Mouse (Mus musculus) C2C12 (cell line): Measurements from ENCODE around the gene Plxnd1. TPM values are rescaled to one million over a fixed set of nuclear protein-coding genes. Genes with fewer than 3 reads are reported as not detected.
A peak's percentile ranks its signal among the peaks of the same experiment; 100 is the strongest.

Experiments used
- H3K27me3 ChIP-seq: one replicate; pipeline ENCODE4 v1.6.1; 2011; ENCODE audit not compliant: control insufficient read depth, insufficient read depth, insufficient read length
- H3K36me3 ChIP-seq: one replicate; pipeline ENCODE4 v1.6.1; 2011; ENCODE audit not compliant: control insufficient read depth, insufficient read depth
- H3K4me3 ChIP-seq: one replicate; pipeline ENCODE4 v1.5.1; 2011; ENCODE audit warnings: mild to moderate bottlenecking, control low read depth; ENCODE audit not compliant: poor library complexity, insufficient read depth, severe bottlenecking
- H3K79me2 ChIP-seq: one replicate; pipeline ENCODE4 v1.6.1; 2011; ENCODE audit not compliant: control insufficient read depth, insufficient read depth
- H3K79me3 ChIP-seq: one replicate; pipeline ENCODE4 v1.6.1; 2011; ENCODE audit warnings: low read depth, control low read depth
- H3ac ChIP-seq: one replicate; pipeline ENCODE3; 2011; ENCODE audit warnings: low read depth; ENCODE audit not compliant: control insufficient read depth, insufficient read length
- CEBPB ChIP-seq: IDR thresholded peaks from one replicate; pipeline ENCODE4 v1.6.1; 2011; ENCODE audit warnings: low read depth, mild to moderate bottlenecking, control low read depth, moderate library complexity
- CTCF ChIP-seq: IDR thresholded peaks from one replicate; pipeline ENCODE4 v1.5.1; 2011; ENCODE audit not compliant: control insufficient read depth, insufficient read depth, insufficient read length
- FOSL1 ChIP-seq: IDR thresholded peaks from one replicate; pipeline ENCODE4 v1.8.0; 2011; ENCODE audit warnings: mild to moderate bottlenecking, low read length; ENCODE audit not compliant: poor library complexity, insufficient read depth, severe bottlenecking
- MAX ChIP-seq: IDR thresholded peaks from one replicate; pipeline ENCODE4 v1.6.1; 2011; ENCODE audit warnings: mild to moderate bottlenecking, control low read depth
- MYOD1 ChIP-seq: IDR thresholded peaks from one replicate; pipeline ENCODE4 v1.6.1; 2011; ENCODE audit warnings: low read depth; ENCODE audit not compliant: control insufficient read depth, insufficient read length
- MYOG ChIP-seq: IDR thresholded peaks from one replicate; pipeline ENCODE4 v1.6.1; 2011; ENCODE audit not compliant: control insufficient read depth, insufficient read length; ENCODE audit errors: extremely low read depth
- USF1 ChIP-seq: IDR thresholded peaks from one replicate; pipeline ENCODE4 v1.6.1; 2011; ENCODE audit warnings: low read depth, mild to moderate bottlenecking, control low read depth, moderate library complexity
- polyA plus RNA-seq: library from polyadenylated mRNA; unstranded; fragments of >200 nt; fragmentation: generic; extraction: Trizol; gene quantifications from one replicate; pipeline ENCODE4 v1.2.1, GENCODE M21; 2012; ENCODE audit warnings: missing spikeins

Gene Plxnd1
- polyA plus RNA-seq, 1 experiment, result 14.8 TPM

- no peak overlapping the region for H3ac ChIP-seq
- TF ChIP-seq MAX, result no peak
- no peak for TF ChIP-seq MYOG
- TF ChIP-seq MYOD1, result no peak
- no peak for TF ChIP-seq USF1
- TF ChIP-seq CEBPB, result no peak
- TF ChIP-seq FOSL1, result no peak
- TF ChIP-seq CTCF, result no peak
- H3K79me2 ChIP-seq, result peaks cover 12% of the 10 kb centered on the region
Measured at GRCm38 (mm10) chr6:115997726-115998311, 3.0 kb upstream of the Plxnd1 start.

GRCm38 (mm10) chr6:115996171-115996851 is 1.5 kb upstream of the Plxnd1 start:
- Histone ChIP-seq H3K36me3 (no peaks in the 10 kb centered on the region), H3K79me2 (peaks cover 27% of the 10 kb centered on the region), H3K4me3 (no peak overlapping the region), H3ac (no peak overlapping the region), H3K79me3 (peaks cover 3% of the 10 kb centered on the region), H3K27me3 (no peaks in the 10 kb centered on the region)
- TF ChIP-seq USF1, result no peak
- TF ChIP-seq MYOG, result no peak
- TF ChIP-seq MYOD1, result no peak
- TF ChIP-seq CTCF, result no peak
- TF ChIP-seq MAX, result no peak
- TF ChIP-seq CEBPB, result no peak
- TF ChIP-seq FOSL1, result no peak

More at GRCm38 (mm10) chr6:115997726-115998311, 3.0 kb upstream of the Plxnd1 start:
- H3K4me3 ChIP-seq, result no peak overlapping the region
- no peaks in the 10 kb centered on the region for H3K36me3 ChIP-seq
- no peaks in the 10 kb centered on the region for H3K27me3 ChIP-seq
- peaks cover 1% of the 10 kb centered on the region for H3K79me3 ChIP-seq

GRCm38 (mm10) chr6:115995531-115995941 is 731 bp upstream of the Plxnd1 start:
- H3K79me3 ChIP-seq, result peaks cover 4% of the 10 kb centered on the region
- TF ChIP-seq MAX (no peak), MYOG (no peak), MYOD1 (no peak)
- H3K79me2 ChIP-seq, result peaks cover 35% of the 10 kb centered on the region
- no peaks in the 10 kb centered on the region for H3K36me3 ChIP-seq
- no peak overlapping the region for H3ac ChIP-seq
- no peaks in the 10 kb centered on the region for H3K27me3 ChIP-seq
- H3K4me3 ChIP-seq, result no peak overlapping the region

GRCm38 (mm10) chr6:115994146-115994876 is 494 bp downstream of the Plxnd1 start:
- Histone ChIP-seq H3ac (peak overlapping the region; percentile 82), H3K4me3 (peak overlapping the region; percentile 37), H3K27me3 (no peaks in the 10 kb centered on the region), H3K79me2 (peaks cover 37% of the 10 kb centered on the region), H3K36me3 (no peaks in the 10 kb centered on the region), H3K79me3 (peaks cover 5% of the 10 kb centered on the region)
- no peak for TF ChIP-seq MAX
- TF ChIP-seq CEBPB, result no peak
- TF ChIP-seq MYOD1, result no peak
- TF ChIP-seq FOSL1, result no peak
- no peak for TF ChIP-seq USF1
- no peak for TF ChIP-seq MYOG

- H3K27me3 ChIP-seq, result no peaks in the 10 kb centered on the region
- TF ChIP-seq MYOG (no peak), MAX (no peak), CEBPB (no peak), USF1 (no peak), CTCF (no peak), FOSL1 (no peak), MYOD1 (no peak)
- peaks cover 41% of the 10 kb centered on the region for H3K79me2 ChIP-seq
- peak overlapping the region; percentile 37 for H3K4me3 ChIP-seq
- peaks cover 5% of the 10 kb centered on the region for H3K79me3 ChIP-seq
- H3ac ChIP-seq, result peak overlapping the region; percentile 82
- H3K36me3 ChIP-seq, result no peaks in the 10 kb centered on the region
Measured at GRCm38 (mm10) chr6:115993463-115994145, 1.2 kb downstream of the Plxnd1 start.
